Mouse (Mus musculus): ENCODE measurements around the gene Gm5797. TPM values are rescaled to one million over a fixed set of nuclear protein-coding genes. Genes with fewer than 3 reads are reported as not detected.

Gm5797 gene
- total RNA-seq (2023), result not detected

DNA sequence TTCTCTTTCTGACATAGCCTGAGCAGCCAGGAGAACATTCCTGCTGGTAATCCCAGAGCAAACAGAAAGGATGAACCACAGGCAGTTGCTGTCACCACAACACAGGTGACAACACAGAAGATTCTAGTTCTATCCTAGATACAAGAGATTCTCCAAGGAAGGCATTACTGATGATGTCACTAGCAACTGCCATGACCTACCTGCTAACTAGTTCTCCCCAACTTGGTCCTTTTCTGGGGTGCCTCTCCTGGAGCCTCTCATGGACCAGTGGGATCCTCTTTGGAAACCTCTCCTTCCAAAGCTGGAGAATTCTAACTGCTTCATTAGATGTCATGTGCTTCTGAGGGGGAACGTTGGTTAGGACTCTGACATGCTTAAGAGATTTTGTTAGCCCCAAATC is at the start of gene Gm5797:
Gm5797 (minus strand) TSS at position 101 of the 400 bp plus-strand sequence.

DNA sequence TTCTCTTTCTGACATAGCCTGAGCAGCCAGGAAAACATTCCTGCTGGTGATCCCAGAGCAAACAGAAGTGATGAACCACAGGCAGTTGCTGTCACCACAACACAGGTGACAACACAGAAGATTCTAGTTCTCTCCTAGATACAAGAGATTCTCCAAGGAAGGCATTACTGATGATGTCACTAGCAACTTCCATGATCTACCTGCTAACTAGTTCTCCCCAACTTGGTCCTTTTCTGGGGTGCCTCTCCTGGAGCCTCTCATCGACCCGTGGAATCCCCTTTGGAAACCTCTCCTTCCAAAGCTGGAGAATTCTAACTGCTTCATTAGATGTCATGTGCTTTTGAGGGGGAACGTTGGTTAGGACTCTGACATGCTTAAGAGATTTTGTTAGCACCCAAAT is 32.8 kb upstream of the Gm5797 start, which contains the start of gene Gm8374:
Gm8374 (minus strand) TSS at position 101 of the 400 bp plus-strand sequence.

DNA sequence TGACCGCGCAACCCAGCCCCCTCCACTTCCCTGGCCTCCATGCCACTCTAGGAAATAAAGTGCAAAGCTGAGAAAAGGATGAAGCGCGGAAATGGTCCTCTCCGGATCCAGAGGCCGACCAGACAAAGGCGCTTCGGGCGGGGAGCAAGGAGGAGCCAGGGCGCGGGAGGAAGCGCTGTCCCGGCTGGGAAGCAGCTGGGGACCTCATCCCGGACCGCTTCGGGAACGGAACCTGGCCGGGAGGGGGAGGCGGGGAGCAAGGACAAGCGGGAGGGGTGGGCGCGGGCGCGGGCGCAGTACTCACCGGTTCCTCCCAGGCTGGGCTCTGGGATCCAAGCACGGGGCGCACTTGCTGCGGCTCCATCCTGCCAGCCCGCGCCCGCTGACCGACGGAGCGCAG is 17.5 kb downstream of the Gm5797 start, which contains the start of gene Gm3739:
Gm3739 (minus strand) TSS at position 389 of the 400 bp plus-strand sequence.

Other genes with a start within 250 kb of the Gm5797 start
- gene Gm3696, start 231.8 kb downstream of the Gm5797 start, total RNA-seq (2023), result not detected
- not detected for gene Gm6676, start 207.0 kb downstream of the Gm5797 start, total RNA-seq (2023)
- not detected for gene Gm3512, start 157.9 kb downstream of the Gm5797 start, total RNA-seq (2023)
- gene Gm16434, start 137.9 kb downstream of the Gm5797 start, total RNA-seq (2023), result not detected
- gene Gm3727, start 67.7 kb downstream of the Gm5797 start, total RNA-seq (2023), result not detected
- gene Gm3739, start 17.3 kb downstream of the Gm5797 start, total RNA-seq (2023), result under 1 TPM in 1 of 2 experiments, not detected in 1; 0.27 TPM
- gene Gm8374, start 32.7 kb upstream of the Gm5797 start, total RNA-seq (2023), result not detected
- gene Gm3755, start 118.5 kb upstream of the Gm5797 start, total RNA-seq (2023), result not detected
- not detected for gene Gm3752, start 151.4 kb upstream of the Gm5797 start, total RNA-seq (2023)
- not detected for gene Gm3558, start 236.2 kb upstream of the Gm5797 start, total RNA-seq (2023)